Mouse (Mus musculus) heart, embryonic 12.5 days (tissue): ENCODE measurements around the gene Ipo13. TPM values are rescaled to one million over a fixed set of nuclear protein-coding genes. Genes with fewer than 3 reads are reported as not detected.

Source experiments
- ATAC-seq: fragments of 200-750 bp; cut with Nextera tagmentation; 2 replicates; pipeline ENCODE4 v1.8.0; 2017; ENCODE audit warnings: moderate TSS enrichment, moderate library complexity; ENCODE audit not compliant: insufficient number of reproducible peaks, low FRiP score
- H3K27ac ChIP-seq: fragments of 300-500 bp; sonication (generic); 2 replicates; pipeline ENCODE4 v1.5.1; 2016; ENCODE audit warnings: mild to moderate bottlenecking, moderate library complexity; ENCODE audit not compliant: poor library complexity, severe bottlenecking
- H3K27me3 ChIP-seq: fragments of 300-500 bp; sonication (generic); replicated peaks from 2 replicates; pipeline ENCODE4 v1.6.1; 2016; ENCODE audit warnings: mild to moderate bottlenecking, moderate library complexity
- H3K36me3 ChIP-seq: fragments of 300-500 bp; sonication (generic); 2 replicates; pipeline ENCODE4 v1.6.1; 2016; ENCODE audit warnings: mild to moderate bottlenecking, moderate library complexity
- H3K4me1 ChIP-seq: fragments of 300-500 bp; sonication (generic); replicated peaks from 2 replicates; pipeline ENCODE4 v1.6.1; 2016; ENCODE audit warnings: mild to moderate bottlenecking
- H3K4me2 ChIP-seq: fragments of 300-500 bp; sonication (generic); 2 replicates; pipeline ENCODE4 v1.6.1; 2016; ENCODE audit warnings: mild to moderate bottlenecking, moderate library complexity
- H3K4me3 ChIP-seq: fragments of 300-500 bp; sonication (generic); 2 replicates; pipeline ENCODE4 v1.5.1; 2016; ENCODE audit warnings: mild to moderate bottlenecking
- H3K9ac ChIP-seq: fragments of 300-500 bp; sonication (generic); 2 replicates; pipeline ENCODE4 v1.6.1; 2016; ENCODE audit warnings: mild to moderate bottlenecking, moderate library complexity
- H3K9me3 ChIP-seq: fragments of 300-500 bp; sonication (generic); replicated peaks from 2 replicates; pipeline ENCODE4 v1.6.1; 2016; ENCODE audit warnings: mild to moderate bottlenecking, moderate library complexity
- WGBS: fragments of 180-500 bp; shearing (Covaris S2); methylation state at CpG from one replicate; pipeline ENCODE4 v1.1.7; 2016; 5-methylcytosine and 5-hydroxymethylcytosine counted together
- polyA plus RNA-seq: library from polyadenylated mRNA; unstranded; fragments of >200 nt; fragmentation: Nextera tagmentation; extraction: Ambion mirVana; gene quantifications from 2 replicates; pipeline ENCODE4 v1.2.1, GENCODE M21; 2016

Gene Ipo13
- polyA plus RNA-seq, 1 experiment from 2014 or later: 43.0 TPM

GRCm38 (mm10) chr4:117928234-117928633 is 13.4 kb upstream of the Ipo13 start:
- Histone ChIP-seq H3K36me3 (peaks cover 3% of the 10 kb centered on the region; the same call in 1 of the 2 replicates), H3K9me3 (no peaks in the 10 kb centered on the region), H3K4me2 (peak overlapping the region; percentile 99), H3K4me3 (no peak overlapping the region), H3K27ac (no peak overlapping the region), H3K4me1 (peaks cover 47% of the 10 kb centered on the region), H3K9ac (no peak overlapping the region), H3K27me3 (peaks cover 60% of the 10 kb centered on the region)
- 0 out of 2 replicates have a peak, but pooled peaks have one; percentile 16 for ATAC-seq
- 14% methylated on average over 6 of the region's 6 CpGs for WGBS

- H3K4me2 ChIP-seq: peak overlapping the region; percentile 99
- peak; percentile 52; the same call in 1 of the 2 replicates for ATAC-seq
- peak overlapping the region; percentile 60 for H3K4me3 ChIP-seq
- H3K27ac ChIP-seq: no peak overlapping the region
- WGBS: 3% methylated on average over 65 of the region's 71 CpGs
- peaks cover 51% of the 10 kb centered on the region for H3K4me1 ChIP-seq
- no peaks in the 10 kb centered on the region for H3K36me3 ChIP-seq
- no peaks in the 10 kb centered on the region for H3K9me3 ChIP-seq
- H3K9ac ChIP-seq: peak overlapping the region; percentile 67
- peaks cover 63% of the 10 kb centered on the region for H3K27me3 ChIP-seq
Measured at GRCm38 (mm10) chr4:117926545-117927482, 12.0 kb upstream of the Ipo13 start.

- Histone ChIP-seq H3K27me3 (peaks cover 55% of the 10 kb centered on the region), H3K27ac (no peak overlapping the region), H3K9ac (no peak overlapping the region), H3K9me3 (no peaks in the 10 kb centered on the region), H3K4me2 (no peak overlapping the region), H3K4me1 (peaks cover 49% of the 10 kb centered on the region), H3K4me3 (no peak overlapping the region), H3K36me3 (no peaks in the 10 kb centered on the region)
- WGBS: 55% methylated on average over 4 of the region's 6 CpGs
- ATAC-seq: no peak
Measured at GRCm38 (mm10) chr4:117924916-117925315, 10.1 kb upstream of the Ipo13 start.

- WGBS: 24% methylated on average over 2 of the region's 2 CpGs
- no peaks in the 10 kb centered on the region for H3K9me3 ChIP-seq
- no peak overlapping the region for H3K4me3 ChIP-seq
- peaks cover 44% of the 10 kb centered on the region for H3K27me3 ChIP-seq
- H3K4me2 ChIP-seq: no peak overlapping the region
- H3K4me1 ChIP-seq: peaks cover 40% of the 10 kb centered on the region
- no peak overlapping the region for H3K27ac ChIP-seq
- no peaks in the 10 kb centered on the region for H3K36me3 ChIP-seq
- no peak overlapping the region for H3K9ac ChIP-seq
- no peak for ATAC-seq
Measured at GRCm38 (mm10) chr4:117923450-117923849, 8.7 kb upstream of the Ipo13 start.

GRCm38 (mm10) chr4:117921358-117921757 is 6.6 kb upstream of the Ipo13 start:
- Histone ChIP-seq H3K4me3 (no peak overlapping the region), H3K9ac (no peak overlapping the region), H3K27ac (no peak overlapping the region), H3K27me3 (peaks cover 24% of the 10 kb centered on the region), H3K4me1 (peaks cover 38% of the 10 kb centered on the region), H3K36me3 (no peaks in the 10 kb centered on the region), H3K9me3 (no peaks in the 10 kb centered on the region), H3K4me2 (no peak overlapping the region)
- ATAC-seq: no peak
- 88% methylated on average over 2 of the region's 2 CpGs for WGBS

- Histone ChIP-seq H3K27ac (peak overlapping the region; percentile 79), H3K4me1 (peaks cover 41% of the 10 kb centered on the region), H3K36me3 (no peaks in the 10 kb centered on the region), H3K9ac (no peak overlapping the region), H3K27me3 (peaks cover 7% of the 10 kb centered on the region), H3K4me2 (no peak overlapping the region), H3K9me3 (no peaks in the 10 kb centered on the region), H3K4me3 (no peak overlapping the region)
- no peak for ATAC-seq
- WGBS: 68% methylated on average over 5 of the region's 5 CpGs
Measured at GRCm38 (mm10) chr4:117918762-117919161, 4.0 kb upstream of the Ipo13 start.

GRCm38 (mm10) chr4:117918261-117918660 is 3.5 kb upstream of the Ipo13 start:
- 26% methylated on average over 3 of the region's 3 CpGs for WGBS
- Histone ChIP-seq H3K4me3 (no peak overlapping the region), H3K4me1 (peaks cover 42% of the 10 kb centered on the region), H3K9ac (no peak overlapping the region), H3K27ac (peak overlapping the region; percentile 79), H3K9me3 (no peaks in the 10 kb centered on the region), H3K27me3 (peaks cover 7% of the 10 kb centered on the region; the same call in 1 of the 2 replicates), H3K36me3 (no peaks in the 10 kb centered on the region), H3K4me2 (peak overlapping the region; percentile 9; the same call in 1 of the 2 replicates)
- ATAC-seq: no peak

GRCm38 (mm10) chr4:117917847-117918246 is 3.0 kb upstream of the Ipo13 start:
- Histone ChIP-seq H3K27ac (peak overlapping the region; percentile 79), H3K36me3 (no peaks in the 10 kb centered on the region), H3K27me3 (peaks cover 7% of the 10 kb centered on the region; the same call in 1 of the 2 replicates), H3K4me3 (no peak overlapping the region), H3K9me3 (no peaks in the 10 kb centered on the region), H3K4me2 (peak overlapping the region; percentile 9; the same call in 1 of the 2 replicates), H3K9ac (no peak overlapping the region), H3K4me1 (peaks cover 43% of the 10 kb centered on the region)
- WGBS: 84% methylated on average over 4 of the region's 4 CpGs
- no peak for ATAC-seq

GRCm38 (mm10) chr4:117917402-117917801 is 2.6 kb upstream of the Ipo13 start:
- H3K4me2 ChIP-seq: no peak overlapping the region
- H3K4me3 ChIP-seq: no peak overlapping the region
- H3K9ac ChIP-seq: no peak overlapping the region
- WGBS: 62% methylated on average over 4 of the region's 4 CpGs
- no peaks in the 10 kb centered on the region for H3K9me3 ChIP-seq
- H3K27me3 ChIP-seq: peaks cover 7% of the 10 kb centered on the region; the same call in 1 of the 2 replicates
- H3K27ac ChIP-seq: peak overlapping the region; percentile 79
- no peak for ATAC-seq
- H3K4me1 ChIP-seq: peaks cover 46% of the 10 kb centered on the region
- H3K36me3 ChIP-seq: peaks cover under 1% of the 10 kb centered on the region

GRCm38 (mm10) chr4:117916386-117916785 is 1.6 kb upstream of the Ipo13 start:
- peaks cover 11% of the 10 kb centered on the region for H3K36me3 ChIP-seq
- no peaks in the 10 kb centered on the region for H3K9me3 ChIP-seq
- peaks cover 46% of the 10 kb centered on the region for H3K4me1 ChIP-seq
- H3K4me2 ChIP-seq: 0 out of 2 replicates have a peak overlapping the region, but pooled peaks have one; percentile 98
- H3K27me3 ChIP-seq: 0 out of 2 replicates have a peak, but pooled peaks cover under 1% of the 10 kb centered on the region
- 68% methylated on average over 5 of the region's 5 CpGs for WGBS
- no peak overlapping the region for H3K9ac ChIP-seq
- H3K27ac ChIP-seq: peak overlapping the region; percentile 36
- no peak overlapping the region for H3K4me3 ChIP-seq
- ATAC-seq: no peak

- peak overlapping the region; percentile 36 for H3K27ac ChIP-seq
- peak overlapping the region; percentile 98 for H3K4me2 ChIP-seq
- peaks cover 48% of the 10 kb centered on the region for H3K4me1 ChIP-seq
- peak overlapping the region; percentile 73 for H3K4me3 ChIP-seq
- no peaks in the 10 kb centered on the region for H3K9me3 ChIP-seq
- peaks cover 19% of the 10 kb centered on the region for H3K36me3 ChIP-seq
- peak overlapping the region; percentile 77 for H3K9ac ChIP-seq
- no peaks in the 10 kb centered on the region for H3K27me3 ChIP-seq
- WGBS: 3% methylated on average over 19 of the region's 19 CpGs
- ATAC-seq: no peak
Measured at GRCm38 (mm10) chr4:117915489-117916105, 798 bp upstream of the Ipo13 start.
